Mouse (Mus musculus) adrenal gland, adult (tissue): Measurements from ENCODE around the gene Rxylt1.

ENCODE experiments used
- DNase-seq, 2 experiments: peaks; one replicate each; pipeline ENCODE4 v3.0.0; 2022 to 2023; ENCODE audit warnings: low spot score in 1 of 2; ENCODE audit not compliant: inconsistent age in 2 of 2

Gene Rxylt1

GRCm38 (mm10) chr10:122096980-122097844, at the start of gene Rxylt1:
Rxylt1 (minus strand) TSS chr10:122097371.
- DNase-seq: peak; percentile 98

- DNase-seq: no peak
Measured at GRCm38 (mm10) chr10:122121290-122121970, 24.3 kb upstream of the Rxylt1 start.

GRCm38 (mm10) chr10:122120500-122121289, 23.5 kb upstream of the Rxylt1 start:
- no peak for DNase-seq

GRCm38 (mm10) chr10:122119451-122119850, 22.3 kb upstream of the Rxylt1 start:
- DNase-seq: no peak

- DNase-seq: no peak
Measured at GRCm38 (mm10) chr10:122116636-122117035, 19.5 kb upstream of the Rxylt1 start.

- DNase-seq: no peak
Measured at GRCm38 (mm10) chr10:122106633-122107028, 9.5 kb upstream of the Rxylt1 start.

GRCm38 (mm10) chr10:122105889-122106632, 8.9 kb upstream of the Rxylt1 start:
- no peak for DNase-seq

GRCm38 (mm10) chr10:122105407-122105806, 8.2 kb upstream of the Rxylt1 start:
- DNase-seq: peak; percentile 40 to 83

- DNase-seq: no peak
Measured at GRCm38 (mm10) chr10:122102675-122103074, 5.5 kb upstream of the Rxylt1 start.

GRCm38 (mm10) chr10:122096462-122096979, 650 bp downstream of the Rxylt1 start:
- DNase-seq: no peak

- DNase-seq: no peak
Measured at GRCm38 (mm10) chr10:122090472-122090871, 6.7 kb downstream of the Rxylt1 start.

GRCm38 (mm10) chr10:122081352-122081751, 15.8 kb downstream of the Rxylt1 start:
- DNase-seq: no peak

- DNase-seq: no peak
Measured at GRCm38 (mm10) chr10:122069153-122069552, 28.0 kb downstream of the Rxylt1 start.

- no peak for DNase-seq
Measured at GRCm38 (mm10) chr10:122055826-122056225, 41.3 kb downstream of the Rxylt1 start.

GRCm38 (mm10) chr10:122054535-122054934, 42.6 kb downstream of the Rxylt1 start:
- peak; percentile 31 to 75 for DNase-seq

GRCm38 (mm10) chr10:122051831-122052230, 45.3 kb downstream of the Rxylt1 start:
- DNase-seq: peak; percentile 76 to 96

GRCm38 (mm10) chr10:122047727-122048365, 49.3 kb downstream of the Rxylt1 start:
- peak; percentile 75 to 94 for DNase-seq

- peak; percentile 45 to 83 for DNase-seq
Measured at GRCm38 (mm10) chr10:122046904-122047726, 50.1 kb downstream of the Rxylt1 start, which contains the start of gene Srgap1. Srgap1 (minus strand) TSS chr10:122047315.

GRCm38 (mm10) chr10:122046511-122046903, 50.7 kb downstream of the Rxylt1 start:
- no peak for DNase-seq
